Mouse (Mus musculus) heart, postnatal 0 days (tissue): Measurements from ENCODE around the gene Myom3. TPM values are rescaled to one million over a fixed set of nuclear protein-coding genes. Genes with fewer than 3 reads are reported as not detected.

Source experiments
- ATAC-seq: fragments of 200-750 bp; cut with Nextera tagmentation; 2 replicates; pipeline ENCODE4 v1.8.0; 2017; ENCODE audit warnings: low read depth, moderate number of reproducible peaks, moderate library complexity; ENCODE audit not compliant: insufficient read depth
- DNase-seq: peaks from one replicate; pipeline ENCODE4 v3.0.0-alpha.2; 2016; ENCODE audit warnings: low spot score
- H3K27ac ChIP-seq: fragments of 300-500 bp; sonication (generic); 2 replicates; pipeline ENCODE4 v1.5.1; 2014; ENCODE audit warnings: low read depth, mild to moderate bottlenecking
- H3K27me3 ChIP-seq: fragments of 300-500 bp; sonication (generic); 2 replicates; pipeline ENCODE4 v1.6.1; 2014; ENCODE audit warnings: low read length, mixed read lengths; ENCODE audit not compliant: control insufficient read depth, insufficient read depth
- H3K36me3 ChIP-seq: fragments of 300-500 bp; sonication (generic); replicated peaks from 2 replicates; pipeline ENCODE4 v1.6.1; 2014; ENCODE audit warnings: low read length, mixed read lengths; ENCODE audit not compliant: control insufficient read depth, insufficient read depth
- H3K4me1 ChIP-seq: fragments of 300-500 bp; sonication (generic); 2 replicates; pipeline ENCODE4 v1.6.1; 2014; ENCODE audit warnings: antibody characterized with exemption; ENCODE audit not compliant: control insufficient read depth, insufficient read depth
- H3K4me2 ChIP-seq: fragments of 300-500 bp; sonication (generic); 2 replicates; pipeline ENCODE4 v1.6.1; 2014; ENCODE audit warnings: low read depth, mild to moderate bottlenecking, low read length, moderate library complexity
- H3K4me3 ChIP-seq: fragments of 300-500 bp; sonication (generic); 2 replicates; pipeline ENCODE4 v1.5.1; 2014; ENCODE audit warnings: low read depth, low read length
- H3K9ac ChIP-seq: fragments of 300-500 bp; sonication (generic); replicated peaks from 2 replicates; pipeline ENCODE4 v1.6.1; 2014; ENCODE audit warnings: low read depth, low read length, mixed read lengths
- H3K9me3 ChIP-seq: fragments of 300-500 bp; sonication (generic); replicated peaks from 2 replicates; pipeline ENCODE4 v1.6.1; 2016; ENCODE audit warnings: low read length; ENCODE audit not compliant: control insufficient read depth
- CTCF ChIP-seq: IDR thresholded peaks from 2 replicates; pipeline ENCODE4 v1.5.1; 2016; ENCODE audit warnings: antibody characterized with exemption, control low read depth, low read depth
- EP300 ChIP-seq: IDR thresholded peaks from 2 replicates; pipeline ENCODE4 v1.6.1; 2016; ENCODE audit warnings: antibody characterized with exemption, low read depth
- WGBS: fragments of 180-500 bp; shearing (Covaris S2); extraction: QIAGEN DNeasy Blood & Tissue Kit; methylation state at CpG from one replicate; pipeline ENCODE4 v1.1.7; 2014; 5-methylcytosine and 5-hydroxymethylcytosine counted together
- polyA plus RNA-seq: library from polyadenylated mRNA; unstranded; fragments of >200 nt; fragmentation: Nextera tagmentation; extraction: Ambion mirVana; gene quantifications from 2 replicates; pipeline ENCODE4 v1.2.1, GENCODE M21; 2015
- total RNA-seq: library from RNA; depleted of rRNA; stranded (reverse); fragments of >200 nt; gene quantifications from 2 replicates; pipeline ENCODE4 v1.2.3, GENCODE M21; 2014; ENCODE audit warnings: low replicate concordance

The Myom3 gene
- total and polyA plus RNA-seq, 2 experiments from 2014 or later, result 0.27 to 0.82 TPM

- Histone ChIP-seq H3K9me3 (no peaks in the 10 kb centered on the region), H3K4me2 (no peak overlapping the region), H3K27me3 (no peaks in the 10 kb centered on the region), H3K36me3 (no peaks in the 10 kb centered on the region), H3K27ac (no peak overlapping the region), H3K9ac (no peak overlapping the region), H3K4me1 (0 out of 2 replicates have a peak, but pooled peaks cover 6% of the 10 kb centered on the region), H3K4me3 (no peak overlapping the region)
- 79% methylated on average over 7 of the region's 7 CpGs for WGBS
- TF ChIP-seq CTCF (no peak), EP300 (no peak)
- ATAC-seq (no peak), DNase-seq (no peak)
These were observed 2.1 kb downstream of the Myom3 start for GRCm38 (mm10) chr4:135761569-135761968.

DNA sequence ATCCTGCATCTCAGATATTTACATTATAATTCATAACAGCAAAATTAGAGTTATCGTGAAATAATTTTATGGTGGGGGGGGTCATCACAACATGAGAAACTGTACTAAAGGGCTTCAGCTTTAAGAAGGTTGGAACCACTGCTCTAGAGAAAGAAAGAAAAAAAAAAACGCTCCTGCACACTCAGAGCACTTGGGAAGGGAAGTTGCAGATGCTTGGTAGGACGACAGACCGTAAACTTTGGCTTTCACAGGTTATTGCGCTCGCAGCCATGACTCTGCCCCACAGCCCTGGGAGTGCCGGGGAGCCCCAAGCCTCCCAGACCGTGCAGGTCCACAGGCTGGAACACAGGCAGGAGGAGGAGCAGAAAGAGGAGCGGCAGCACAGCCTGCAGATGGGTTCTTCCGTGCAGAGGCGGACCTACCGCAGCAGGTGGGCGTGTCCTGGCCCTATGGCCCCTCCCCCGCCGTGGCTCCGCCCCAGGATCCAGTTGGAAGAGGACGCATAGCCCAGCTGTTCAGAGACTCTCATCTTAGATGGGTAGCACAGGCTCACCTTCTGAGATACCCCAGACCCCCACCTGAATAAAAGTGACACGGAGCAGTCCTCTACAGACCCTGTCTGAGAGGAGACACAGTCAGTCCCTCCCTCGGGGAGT lies 2.9 kb downstream of the Myom3 start:
- Histone ChIP-seq H3K4me1 (0 out of 2 replicates have a peak, but pooled peaks cover 6% of the 10 kb centered on the region), H3K9me3 (no peaks in the 10 kb centered on the region), H3K27me3 (no peaks in the 10 kb centered on the region), H3K4me2 (peak overlapping the region; percentile 48), H3K4me3 (peak overlapping the region; percentile 21; the same call in 1 of the 2 replicates), H3K27ac (no peak overlapping the region), H3K9ac (no peak overlapping the region), H3K36me3 (no peaks in the 10 kb centered on the region)
- TF ChIP-seq EP300 (no peak), CTCF (no peak)
- DNase-seq, result peak; percentile 46
- ATAC-seq, result peak; percentile 74
- 7% methylated on average over 18 of the region's 19 CpGs for WGBS

DNA sequence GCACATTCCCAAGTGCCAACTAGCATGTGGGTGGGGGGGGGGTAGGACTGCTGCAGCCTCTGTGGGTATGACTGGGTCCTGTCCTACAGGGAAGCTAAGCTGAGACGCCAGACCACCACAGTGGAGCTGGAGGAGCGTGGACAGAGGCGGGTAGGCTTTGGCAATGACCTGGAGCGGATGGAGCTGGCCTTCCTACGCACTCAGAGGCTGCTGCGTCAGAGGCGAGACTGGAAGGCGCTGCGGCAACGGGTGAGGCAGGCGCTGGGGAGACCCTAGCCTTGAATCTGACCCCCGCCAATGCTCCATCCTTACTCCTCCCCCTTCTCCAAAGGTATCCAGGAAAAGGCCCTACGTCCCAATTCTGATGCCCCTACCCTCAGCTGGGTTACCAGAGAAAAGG lies 5.2 kb downstream of the Myom3 start:
- H3K9ac ChIP-seq, result no peak overlapping the region
- H3K27me3 ChIP-seq, result no peaks in the 10 kb centered on the region
- DNase-seq, result no peak
- TF ChIP-seq CTCF (no peak), EP300 (no peak)
- H3K4me2 ChIP-seq, result no peak overlapping the region
- no peak overlapping the region for H3K27ac ChIP-seq
- no peaks in the 10 kb centered on the region for H3K9me3 ChIP-seq
- 92% methylated on average over 13 of the region's 13 CpGs for WGBS
- H3K4me1 ChIP-seq, result no peaks in the 10 kb centered on the region
- no peak for ATAC-seq
- no peak overlapping the region for H3K4me3 ChIP-seq
- H3K36me3 ChIP-seq, result no peaks in the 10 kb centered on the region

- no peaks in the 10 kb centered on the region for H3K9me3 ChIP-seq
- WGBS, result 69% methylated on average over 8 of the region's 8 CpGs
- TF ChIP-seq CTCF (no peak), EP300 (no peak)
- H3K4me1 ChIP-seq, result no peaks in the 10 kb centered on the region
- H3K36me3 ChIP-seq, result no peaks in the 10 kb centered on the region
- no peak overlapping the region for H3K4me2 ChIP-seq
- no peak overlapping the region for H3K27ac ChIP-seq
- H3K4me3 ChIP-seq, result no peak overlapping the region
- ATAC-seq, result no peak
- no peaks in the 10 kb centered on the region for H3K27me3 ChIP-seq
- no peak overlapping the region for H3K9ac ChIP-seq
- DNase-seq, result no peak
These were observed 6.2 kb downstream of the Myom3 start for GRCm38 (mm10) chr4:135765707-135766106.

GRCm38 (mm10) chr4:135766976-135767375 lies 7.5 kb downstream of the Myom3 start:
- Histone ChIP-seq H3K4me3 (no peak overlapping the region), H3K27me3 (no peaks in the 10 kb centered on the region)

More at GRCm38 (mm10) chr4:135766976-135767375, 7.5 kb downstream of the Myom3 start:
- ATAC-seq (no peak), DNase-seq (no peak)
- H3K36me3 ChIP-seq, result no peaks in the 10 kb centered on the region
- no peak for TF ChIP-seq CTCF
- TF ChIP-seq EP300, result no peak
- no peak overlapping the region for H3K4me2 ChIP-seq
- 68% methylated on average over 3 of the region's 3 CpGs for WGBS
- H3K9me3 ChIP-seq, result no peaks in the 10 kb centered on the region
- H3K4me1 ChIP-seq, result no peaks in the 10 kb centered on the region
- no peak overlapping the region for H3K27ac ChIP-seq
- H3K9ac ChIP-seq, result no peak overlapping the region
